Mouse (Mus musculus) heart, embryonic 11.5 days (tissue): ENCODE measurements around the gene Olfr63. TPM values are rescaled to one million over a fixed set of nuclear protein-coding genes. Genes with fewer than 3 reads are reported as not detected.

Experiments used
- polyA plus RNA-seq: library from polyadenylated mRNA; unstranded; fragments of >200 nt; fragmentation: Nextera tagmentation; extraction: Ambion mirVana; gene quantifications from 2 replicates; pipeline ENCODE4 v1.2.1, GENCODE M21; 2014

Olfr63 gene
- polyA plus RNA-seq, 1 experiment from 2014 or later: 0.03 TPM

Other genes starting within 250 kb of the Olfr63 start
- 7.4 and 8.4 TPM in 2 replicates for gene Zfp763, start 231.3 kb upstream of the Olfr63 start, polyA plus RNA-seq
- gene 4921501E09Rik, start 196.6 kb upstream of the Olfr63 start, polyA plus RNA-seq: not detected in 2 replicates
- 5.8 and 6.6 TPM in 2 replicates for gene Zfp563, start 175.4 kb upstream of the Olfr63 start, polyA plus RNA-seq
- gene Morc2b, start 125.0 kb upstream of the Olfr63 start, polyA plus RNA-seq: not detected in 2 replicates
- not detected in 2 replicates for gene Olfr55, start 96.2 kb upstream of the Olfr63 start, polyA plus RNA-seq
- gene Olfr239, start 73.4 kb upstream of the Olfr63 start, polyA plus RNA-seq: not detected in 2 replicates
- not detected in 2 replicates for gene Olfr1564, start 43.0 kb upstream of the Olfr63 start, polyA plus RNA-seq
- 12.0 and 14.3 TPM in 2 replicates for gene Zfp955a, start 9.5 kb upstream of the Olfr63 start, polyA plus RNA-seq
- 6.1 and 6.8 TPM in 2 replicates for gene Zfp955b, start 24.9 kb downstream of the Olfr63 start, polyA plus RNA-seq
- 7.8 and 10.8 TPM in 2 replicates for gene Zfp81, start 94.2 kb downstream of the Olfr63 start, polyA plus RNA-seq
- gene Zfp101, start 130.0 kb downstream of the Olfr63 start, polyA plus RNA-seq: 10.1 and 10.4 TPM in 2 replicates
- not detected in 2 replicates for gene Actl9, start 168.2 kb downstream of the Olfr63 start, polyA plus RNA-seq